ENCODE assay signal across 11 mouse cellular contexts in the genomic region with DNA sequence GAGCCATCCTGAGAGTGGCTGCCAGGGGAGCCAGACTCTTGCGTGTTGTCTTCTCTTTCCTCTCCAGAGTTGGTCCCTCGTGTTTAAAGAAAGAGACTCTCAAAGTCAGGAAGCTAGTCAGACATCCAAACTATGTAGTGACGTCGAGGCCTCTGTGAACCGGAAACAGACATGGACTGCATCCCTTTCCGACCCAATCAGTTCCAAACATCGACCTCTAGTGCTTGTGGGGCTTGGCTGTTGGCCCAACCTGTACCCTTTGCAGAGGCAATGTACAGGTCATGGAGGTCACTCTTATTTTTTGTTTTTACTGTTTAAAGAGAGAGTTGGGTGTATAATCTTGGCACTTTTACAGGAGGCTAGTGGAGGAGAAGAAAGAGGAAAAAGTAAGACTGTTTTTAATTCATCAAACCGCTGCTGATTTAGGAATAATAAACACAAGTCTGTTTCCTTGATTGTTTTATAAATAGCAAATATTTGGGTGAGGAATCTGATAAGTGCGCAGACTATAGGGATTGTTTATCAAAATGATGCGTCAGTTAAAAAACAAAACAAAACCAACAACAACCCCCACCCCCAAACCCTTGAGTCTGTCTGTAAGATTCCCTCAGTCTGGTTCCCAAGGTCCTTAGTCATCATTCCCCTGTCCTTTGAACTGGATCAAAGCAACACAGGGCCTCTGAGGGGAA.
A peak's percentile ranks its signal among the peaks of the same experiment; 100 is the strongest.
DNase-seq lines count a peak whose midpoint lies in the region; ATAC-seq and TF ChIP-seq lines count a peak whose summit lies in the region.
"Had no signal": no experiment of that assay in that cellular context is flagged by ENCODE, and none has a peak within 500 bp of the region (broad histone marks: within the 10 kb centered on the region; RNA-seq: fewer than 3 reads in every experiment).

No protein-coding gene starts in this region.

- H3K4me2 ChIP-seq in lung, postnatal 0 days (replicated peaks; ENCODE audit: low read depth, low read length): no peak overlapping the region
- H3K4me2 ChIP-seq: midbrain, embryonic 15.5 days had no signal

- no peak for TF ChIP-seq POLR2A in embryonic fibroblast, embryonic 13.5 days (IDR thresholded peaks at IDR 0.05; ENCODE audit: low read depth, low read length)
- no peak for TF ChIP-seq POLR2A in kidney, adult 2 months (IDR thresholded peaks at IDR 0.05; ENCODE audit: low read depth, low read length)

- no peaks in the 10 kb centered on the region for H3K4me1 ChIP-seq in embryonic fibroblast, embryonic 13.5 days (ENCODE audit: control insufficient read depth, insufficient read depth, low read length)
- H3K4me1 ChIP-seq in kidney, adult 2 months (ENCODE audit: control insufficient read depth, insufficient read depth, low read length): peaks cover 11% of the 10 kb centered on the region
- H3K4me1 ChIP-seq in lung, postnatal 0 days (ENCODE audit: insufficient read depth, low read depth, low read length): no peaks in the 10 kb centered on the region
- H3K4me1 ChIP-seq: midbrain, embryonic 15.5 days had no signal

- H3K27ac ChIP-seq in embryonic fibroblast, embryonic 13.5 days (ENCODE audit: insufficient read depth, low read length): peak overlapping the region; percentile 35
- peak overlapping the region; percentile 84 for H3K27ac ChIP-seq in kidney, adult 2 months (ENCODE audit: insufficient read depth, low read depth, low read length)
- peak overlapping the region; percentile 55; the same call in 1 of the 2 replicates for H3K27ac ChIP-seq in lung, postnatal 0 days (ENCODE audit: low read length)
- H3K27ac ChIP-seq: left cerebral cortex, adult 2 months; midbrain, embryonic 15.5 days had no signal

- TF ChIP-seq CTCF in embryonic fibroblast, embryonic 13.5 days (IDR thresholded peaks at IDR 0.05; ENCODE audit: borderline replicate concordance, insufficient read depth, low read length): no peak
- TF ChIP-seq CTCF in kidney, adult 2 months (conservative IDR thresholded peaks at IDR 0.05; ENCODE audit: insufficient read depth, insufficient read length, low read depth, low read length): no peak
- TF ChIP-seq CTCF in lung, postnatal 0 days (IDR thresholded peaks at IDR 0.05): peak; percentile 6; the same call in 1 of the 2 replicates

- peak; percentile 93 for TF ChIP-seq EP300 in lung, postnatal 0 days (IDR thresholded peaks at IDR 0.05)

- no peak overlapping the region for H3K4me3 ChIP-seq in embryonic fibroblast, embryonic 13.5 days (ENCODE audit: insufficient read depth, low read length)
- H3K4me3 ChIP-seq in kidney, adult 2 months (ENCODE audit: insufficient read depth, low read depth, low read length): no peak overlapping the region
- H3K4me3 ChIP-seq in lung, postnatal 0 days (ENCODE audit: low read depth, low read length): no peak overlapping the region
- H3K4me3 ChIP-seq: left cerebral cortex, adult 2 months; midbrain, embryonic 15.5 days had no signal

- peak; percentile 95 for ATAC-seq in lung, postnatal 0 days
- no peak for ATAC-seq in CD4-positive, CD25-positive, alpha-beta regulatory T cell, adult 4 months
- ATAC-seq: midbrain, embryonic 15.5 days had no signal

- H3K27me3 ChIP-seq in kidney, adult 2 months (replicated peaks; ENCODE audit: control insufficient read depth, insufficient read depth, low read length): no peaks in the 10 kb centered on the region
- H3K27me3 ChIP-seq in lung, postnatal 0 days (replicated peaks; ENCODE audit: insufficient read depth, low read length): no peaks in the 10 kb centered on the region
- H3K27me3 ChIP-seq: midbrain, embryonic 15.5 days had no signal

- peak; percentile 60 to 68 for DNase-seq in adrenal gland, adult (ENCODE audit: inconsistent age in 2 of 2, low spot score in 1 of 2)
- no peak for DNase-seq in adrenal gland, postnatal 4 days (ENCODE audit: low spot score in 2 of 2)
- DNase-seq in kidney, adult 2 months: peak; percentile 89
- DNase-seq in lung, postnatal 0 days (ENCODE audit: low spot score): peak; percentile 73
- no peak for DNase-seq in layer of hippocampus, adult 9-11 months
- no peak for DNase-seq in spleen, adult 12 weeks (ENCODE audit: low spot score)
- DNase-seq: right cerebral cortex, postnatal 4 days had no signal

- 37% methylated on average over 10 of the region's 10 CpGs for WGBS in kidney, adult 2 months
- WGBS in lung, postnatal 0 days: 27% methylated on average over 10 of the region's 10 CpGs

- no peaks in the 10 kb centered on the region for H3K36me3 ChIP-seq in kidney, adult 2 months (ENCODE audit: control insufficient read depth, insufficient read depth, low read length)
- no peaks in the 10 kb centered on the region for H3K36me3 ChIP-seq in lung, postnatal 0 days (ENCODE audit: insufficient read depth, low read length)
- H3K36me3 ChIP-seq: midbrain, embryonic 15.5 days had no signal

- no peak overlapping the region for H3K9ac ChIP-seq in lung, postnatal 0 days (replicated peaks; ENCODE audit: low read depth)
- H3K9ac ChIP-seq: midbrain, embryonic 15.5 days had no signal

- no peaks in the 10 kb centered on the region for H3K9me3 ChIP-seq in lung, postnatal 0 days (ENCODE audit: low read length)
- H3K9me3 ChIP-seq: midbrain, embryonic 15.5 days had no signal

Comparison
In these comparisons a context has a peak if more than half of its experiments do, and no peak if none do; other contexts are left out.
1. DNase-seq: peak in adrenal gland, adult (2 of 2), kidney, adult 2 months (single experiment) and lung, postnatal 0 days (single experiment); none in adrenal gland, postnatal 4 days (0 of 2), layer of hippocampus, adult 9-11 months (single experiment) and spleen, adult 12 weeks (single experiment).
2. Peak in every context shown above with its lines, with median percentiles within 50 percentile points of each other: H3K27ac ChIP-seq.